Comparison of ENCODE assay signal across 20 mouse cellular contexts in the genomic region with DNA sequence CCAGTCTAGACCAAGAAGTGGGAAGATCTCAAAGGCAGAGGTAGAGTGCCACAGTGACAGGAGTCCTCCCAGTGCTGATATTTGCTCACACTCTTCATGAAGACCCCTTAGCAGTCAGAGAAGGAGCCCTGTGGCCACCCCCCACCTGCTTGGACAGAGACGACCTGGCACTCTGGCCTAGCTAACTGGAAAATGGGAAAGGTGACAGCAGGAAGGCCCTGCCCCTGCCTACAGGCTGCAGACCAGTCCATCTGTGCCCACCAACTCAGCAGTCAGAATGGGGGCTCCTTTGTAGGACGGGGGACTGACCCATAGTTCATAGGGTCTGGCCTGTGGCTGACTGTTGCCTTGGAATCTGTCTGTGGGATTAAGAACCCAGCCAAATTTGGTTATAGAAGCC. TPM values are rescaled to one million over a fixed set of nuclear protein-coding genes. Genes with fewer than 3 reads are reported as not detected.
DNase-seq lines count a peak whose midpoint lies in the region; ATAC-seq and TF ChIP-seq lines count a peak whose summit lies in the region.
"Had no signal": no experiment of that assay in that cellular context is flagged by ENCODE, and none has a peak within 500 bp of the region (broad histone marks: within the 10 kb centered on the region; RNA-seq: fewer than 3 reads in every experiment).

No protein-coding gene starts in this region.

- 63% methylated on average over 2 of the region's 2 CpGs for WGBS in heart, embryonic 10.5 days
- WGBS in heart, embryonic 12.5 days, result 62% methylated on average over 2 of the region's 2 CpGs
- 67% methylated on average over 2 of the region's 2 CpGs for WGBS in intestine, embryonic 15.5 days
- 61% methylated on average over 2 of the region's 2 CpGs for WGBS in intestine, postnatal 0 days

- no peaks in the 10 kb centered on the region for H3K9me3 ChIP-seq in heart, embryonic 10.5 days
- no peaks in the 10 kb centered on the region for H3K9me3 ChIP-seq in heart, embryonic 12.5 days (replicated peaks)
- H3K9me3 ChIP-seq in intestine, embryonic 15.5 days, result no peaks in the 10 kb centered on the region
- no peaks in the 10 kb centered on the region for H3K9me3 ChIP-seq in intestine, postnatal 0 days (ENCODE audit: control insufficient read depth)
- H3K9me3 ChIP-seq: forebrain, embryonic 12.5 days; lung, embryonic 15.5 days had no signal

- H3K27me3 ChIP-seq in heart, embryonic 10.5 days (ENCODE audit: insufficient read depth, poor library complexity, severe bottlenecking), result peaks cover 81% of the 10 kb centered on the region
- peaks cover 67% of the 10 kb centered on the region for H3K27me3 ChIP-seq in heart, embryonic 12.5 days (replicated peaks)
- H3K27me3 ChIP-seq in intestine, embryonic 15.5 days (replicated peaks), result peaks cover 48% of the 10 kb centered on the region
- peaks cover 40% of the 10 kb centered on the region for H3K27me3 ChIP-seq in intestine, postnatal 0 days (replicated peaks; ENCODE audit: control insufficient read depth, insufficient read depth, low read length)

- no peak overlapping the region for H3K4me3 ChIP-seq in heart, embryonic 10.5 days
- H3K4me3 ChIP-seq in heart, embryonic 12.5 days, result no peak overlapping the region
- no peak overlapping the region for H3K4me3 ChIP-seq in intestine, embryonic 15.5 days (replicated peaks)
- no peak overlapping the region for H3K4me3 ChIP-seq in intestine, postnatal 0 days (ENCODE audit: low read depth, low read length)
- H3K4me3 ChIP-seq: forebrain, embryonic 12.5 days had no signal

- no peak for ATAC-seq in heart, embryonic 12.5 days (ENCODE audit: insufficient number of reproducible peaks, low FRiP score)
- ATAC-seq in intestine, embryonic 15.5 days, result no peak
- ATAC-seq in intestine, postnatal 0 days, result no peak
- ATAC-seq: hindbrain, postnatal 0 days; midbrain, embryonic 16.5 days had no signal

- no peak for TF ChIP-seq CTCF in intestine, postnatal 0 days (IDR thresholded peaks at IDR 0.05; ENCODE audit: low read depth)

- H3K36me3 ChIP-seq in heart, embryonic 10.5 days, result no peaks in the 10 kb centered on the region
- H3K36me3 ChIP-seq in heart, embryonic 12.5 days, result no peaks in the 10 kb centered on the region
- no peaks in the 10 kb centered on the region for H3K36me3 ChIP-seq in intestine, embryonic 15.5 days
- no peaks in the 10 kb centered on the region for H3K36me3 ChIP-seq in intestine, postnatal 0 days (ENCODE audit: control insufficient read depth, insufficient read depth)
- H3K36me3 ChIP-seq: forebrain, embryonic 12.5 days; lung, embryonic 15.5 days had no signal

- H3K4me2 ChIP-seq in heart, embryonic 12.5 days, result no peak overlapping the region
- 0 out of 2 replicates have a peak overlapping the region, but pooled peaks have one; percentile 4 for H3K4me2 ChIP-seq in intestine, embryonic 15.5 days (replicated peaks)
- H3K4me2 ChIP-seq in intestine, postnatal 0 days (replicated peaks; ENCODE audit: low read depth), result no peak overlapping the region
- H3K4me2 ChIP-seq: forebrain, embryonic 12.5 days had no signal

- no peak overlapping the region for H3K9ac ChIP-seq in heart, embryonic 12.5 days
- H3K9ac ChIP-seq in intestine, embryonic 15.5 days, result no peak overlapping the region
- no peak overlapping the region for H3K9ac ChIP-seq in intestine, postnatal 0 days (ENCODE audit: low read depth, low read length)
- H3K9ac ChIP-seq: forebrain, embryonic 12.5 days; liver, embryonic 14.5 days; lung, embryonic 15.5 days had no signal

- H3K27ac ChIP-seq in heart, embryonic 10.5 days, result no peak overlapping the region
- H3K27ac ChIP-seq in heart, embryonic 12.5 days (ENCODE audit: poor library complexity, severe bottlenecking), result no peak overlapping the region
- H3K27ac ChIP-seq in intestine, embryonic 15.5 days, result no peak overlapping the region
- H3K27ac ChIP-seq in intestine, postnatal 0 days (ENCODE audit: low read depth, low read length), result no peak overlapping the region
- H3K27ac ChIP-seq: forebrain, embryonic 12.5 days; hindbrain, postnatal 0 days; liver, embryonic 14.5 days; lung, embryonic 15.5 days had no signal

- DNase-seq in heart, embryonic 10.5 days (ENCODE audit: low spot score), result peak; percentile 63
- peak; percentile 34 for DNase-seq in testis, postnatal 10 days (ENCODE audit: low spot score)
- DNase-seq in testis, postnatal 14 days (ENCODE audit: low spot score), result no peak
- no peak for DNase-seq in embryo, embryonic 10 days (ENCODE audit: low spot score)
- DNase-seq: adrenal gland, postnatal 14 days; cerebellum, adult 11-12 months; cerebellum, postnatal 25 days; gastrocnemius, postnatal 10 days; kidney, adult 2 months; spleen, adult 18-20 months; thymus, adult 18-20 months; thymus, postnatal 4 days had no signal

- peaks cover 34% of the 10 kb centered on the region for H3K4me1 ChIP-seq in heart, embryonic 10.5 days
- H3K4me1 ChIP-seq in heart, embryonic 12.5 days (replicated peaks), result peaks cover 18% of the 10 kb centered on the region
- H3K4me1 ChIP-seq in intestine, embryonic 15.5 days (replicated peaks), result peaks cover 26% of the 10 kb centered on the region
- no peaks in the 10 kb centered on the region for H3K4me1 ChIP-seq in intestine, postnatal 0 days (replicated peaks; ENCODE audit: control insufficient read depth, insufficient read depth, low read length)

RNA-seq across cellular contexts. Expression of gene Tcf15, which starts 2.4 kb away (rescaled TPM):
- polyA plus RNA-seq in heart, embryonic 10.5 days (2016; fragmentation: Nextera tagmentation; extraction: Ambion mirVana), result 1.9 and 7.2 TPM in 2 replicates
- polyA plus RNA-seq in heart, embryonic 12.5 days (2016; fragmentation: Nextera tagmentation; extraction: Ambion mirVana), result 4.1 and 4.7 TPM in 2 replicates
- polyA plus RNA-seq in intestine, embryonic 15.5 days (2015; fragmentation: Nextera tagmentation; extraction: Ambion mirVana), result 10.3 and 10.4 TPM in 2 replicates
- 3.2 and 4.5 TPM in 2 replicates for polyA plus RNA-seq in intestine, postnatal 0 days (2015; fragmentation: Nextera tagmentation; extraction: Ambion mirVana)

RNA-seq across cellular contexts. Expression of gene Srxn1, which starts 40.4 kb away (rescaled TPM):
- polyA plus RNA-seq in heart, embryonic 10.5 days (2016; fragmentation: Nextera tagmentation; extraction: Ambion mirVana), result 8.1 and 9.1 TPM in 2 replicates
- 9.4 and 9.6 TPM in 2 replicates for polyA plus RNA-seq in heart, embryonic 12.5 days (2016; fragmentation: Nextera tagmentation; extraction: Ambion mirVana)
- polyA plus RNA-seq in intestine, embryonic 15.5 days (2015; fragmentation: Nextera tagmentation; extraction: Ambion mirVana), result 21.7 and 23.5 TPM in 2 replicates
- 102 and 104 TPM in 2 replicates for polyA plus RNA-seq in intestine, postnatal 0 days (2015; fragmentation: Nextera tagmentation; extraction: Ambion mirVana)

Comparison
In these comparisons a context has a peak if more than half of its experiments do, and no peak if none do; other contexts are left out.
1. DNase-seq: peak in heart, embryonic 10.5 days (single experiment) and testis, postnatal 10 days (single experiment); none in testis, postnatal 14 days (single experiment) and embryo, embryonic 10 days (single experiment).